Mouse (Mus musculus) spleen, embryonic (tissue): ENCODE data around the gene Jmjd7.

Source experiments
- CTCF ChIA-PET: fragments of 350-600 bp; sonication (Branson Sonifier 250); formaldehyde crosslinking; loops from one replicate; lab custom pipeline; 2022; lab: Charles Lee

Jmjd7 gene

DNA sequence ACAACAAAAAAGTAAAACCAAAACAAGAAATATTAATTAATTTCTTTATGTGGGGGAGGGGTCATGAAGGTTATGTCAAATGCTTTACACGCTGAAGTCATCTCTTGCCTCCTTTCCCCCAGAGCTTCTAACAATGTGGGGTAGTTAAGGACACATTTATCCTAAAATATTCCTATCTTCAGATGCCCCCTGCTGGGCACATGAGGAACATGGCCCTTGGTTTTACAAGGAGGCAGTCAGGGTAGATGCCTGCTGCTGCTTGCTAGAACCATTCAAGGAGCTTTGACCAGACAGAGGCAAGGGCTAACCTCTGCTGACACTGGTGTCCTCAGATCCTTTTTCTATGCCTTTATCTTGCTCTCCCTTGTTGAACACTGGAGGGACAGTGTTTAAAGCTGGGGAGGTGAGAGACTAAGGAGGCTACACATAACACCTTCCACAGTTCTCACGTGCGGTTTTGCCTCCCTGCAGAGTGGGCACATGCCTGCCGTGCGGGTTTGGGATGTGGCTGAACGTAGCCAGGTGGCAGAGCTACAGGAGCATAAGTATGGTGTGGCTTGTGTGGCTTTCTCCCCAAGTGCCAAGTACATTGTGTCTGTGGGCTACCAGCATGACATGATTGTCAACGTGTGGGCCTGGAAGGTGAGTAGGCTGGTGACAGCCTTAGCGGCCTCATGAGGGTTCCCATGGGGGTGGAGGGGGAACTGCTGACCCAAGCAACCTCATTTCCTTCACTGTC is 15.7 kb upstream of the Jmjd7 start:
- CTCF ChIA-PET, result interaction anchor here (1.0 kb wide), 1 partner anchor 41 kb away, joined by 8 read pairs; no protein-coding TSS in a partner anchor

DNA sequence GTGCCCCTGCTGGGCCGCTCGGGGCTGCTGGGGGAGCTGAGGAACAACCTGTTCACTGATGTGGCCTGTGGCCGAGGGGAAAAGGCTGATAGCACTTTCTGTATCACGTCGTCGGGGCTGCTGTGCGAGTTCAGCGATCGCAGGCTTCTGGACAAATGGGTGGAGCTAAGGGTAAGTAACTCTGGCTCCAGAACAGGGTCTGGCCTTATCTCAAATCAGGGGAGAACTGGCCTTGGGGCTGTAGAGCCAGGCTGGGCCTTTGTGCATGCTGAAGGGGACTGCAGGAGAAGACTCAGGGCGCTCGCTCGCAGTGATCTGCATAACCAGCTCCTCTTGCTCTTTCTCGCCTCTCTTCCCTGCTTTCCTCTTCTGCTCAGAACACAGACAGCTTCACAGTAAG is 14.4 kb upstream of the Jmjd7 start:
- CTCF ChIA-PET, result no interaction called here

DNA sequence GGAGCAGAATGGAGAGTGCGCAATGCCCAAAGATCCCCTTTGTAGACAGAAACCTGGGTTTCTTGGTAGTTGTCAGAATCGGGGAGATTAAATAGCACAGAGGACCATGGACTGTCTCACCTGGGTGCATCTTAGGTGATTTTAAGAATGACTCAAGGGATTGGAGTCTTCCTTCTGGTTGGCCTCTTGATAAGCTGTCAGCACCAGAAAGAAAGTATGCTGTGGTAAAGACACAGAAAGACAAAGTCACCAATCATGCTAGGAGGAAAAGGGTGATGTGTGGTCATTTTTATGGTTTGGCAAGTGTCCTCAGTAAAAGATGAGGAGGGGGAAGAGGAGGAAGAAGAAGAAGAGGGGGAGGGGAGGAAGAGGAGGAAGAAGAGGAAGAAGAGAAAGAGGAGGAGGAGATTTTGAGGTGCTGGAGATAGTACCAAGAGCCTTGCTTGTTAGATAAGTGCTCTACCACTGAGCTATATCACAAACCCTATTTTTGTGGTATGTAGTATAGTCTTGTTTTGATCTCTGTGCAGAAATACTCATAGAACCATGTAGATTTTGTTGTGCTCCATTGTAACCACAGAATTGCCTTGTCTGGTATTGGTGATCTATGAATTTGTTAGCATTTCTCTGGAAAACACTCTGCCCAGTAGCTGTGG is 13.3 kb upstream of the Jmjd7 start:
- CTCF ChIA-PET, result interaction anchor here (0.5 kb wide), 1 partner anchor 37 kb away, joined by 18 read pairs; no protein-coding TSS in a partner anchor

DNA sequence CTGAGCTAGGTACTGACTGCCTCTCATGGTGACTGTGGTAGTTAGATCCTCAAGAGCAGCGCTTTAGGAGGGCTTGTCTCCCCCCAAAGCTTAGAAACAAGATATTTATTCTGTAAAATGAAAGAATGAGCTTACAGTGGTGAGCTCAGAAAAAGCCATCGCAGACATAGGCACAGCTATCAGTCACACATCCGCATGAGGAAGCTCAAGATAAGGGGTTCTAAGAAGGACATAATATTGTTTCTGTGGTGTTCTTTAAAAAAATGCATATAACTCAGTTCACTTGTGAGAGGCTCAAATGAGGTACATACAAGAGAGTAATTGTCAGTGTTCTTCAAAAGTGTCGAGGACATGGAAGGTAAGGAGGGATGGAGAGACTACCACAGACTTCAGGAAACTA is 11.4 kb upstream of the Jmjd7 start:
- CTCF ChIA-PET, result no interaction called here

DNA sequence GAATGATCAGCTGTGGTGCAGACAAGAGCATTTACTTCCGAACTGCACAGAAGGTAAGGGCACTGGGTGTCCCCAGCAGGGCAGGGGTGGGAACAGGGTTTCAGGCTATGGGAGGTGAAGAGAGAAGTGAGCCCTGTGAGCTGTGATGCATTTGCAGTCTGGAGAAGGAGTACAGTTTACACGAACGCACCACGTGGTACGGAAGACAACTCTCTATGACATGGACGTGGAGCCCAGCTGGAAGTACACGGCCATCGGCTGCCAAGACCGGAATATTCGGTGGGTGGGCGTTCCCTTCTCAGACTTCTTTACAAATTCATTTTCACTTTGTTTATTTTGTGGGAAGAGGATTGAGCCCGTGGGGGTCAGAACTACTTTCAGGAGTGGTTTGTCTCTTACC is 9.7 kb upstream of the Jmjd7 start:
- CTCF ChIA-PET, result no interaction called here

DNA sequence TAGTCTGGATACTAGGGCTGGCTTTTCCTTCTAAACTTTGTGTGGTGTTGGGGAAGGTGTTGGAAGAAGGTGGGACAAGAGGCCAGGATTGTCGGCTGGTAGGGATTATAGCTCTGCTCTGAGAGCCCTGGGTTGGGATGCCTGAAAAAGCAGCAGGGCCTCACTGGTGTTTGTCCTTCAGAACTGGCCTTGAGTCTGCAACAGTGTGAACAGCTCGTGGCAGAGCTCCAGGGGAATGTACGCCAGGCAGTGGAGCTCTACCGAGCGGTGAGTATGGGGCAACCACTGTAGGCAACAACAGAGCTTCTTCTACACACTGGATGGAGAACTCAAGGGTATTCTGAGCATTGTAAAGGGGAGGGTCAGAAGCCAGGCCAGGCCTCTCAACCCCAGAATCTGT is 2.9 kb upstream of the Jmjd7 start:
- CTCF ChIA-PET, result no interaction called here

DNA sequence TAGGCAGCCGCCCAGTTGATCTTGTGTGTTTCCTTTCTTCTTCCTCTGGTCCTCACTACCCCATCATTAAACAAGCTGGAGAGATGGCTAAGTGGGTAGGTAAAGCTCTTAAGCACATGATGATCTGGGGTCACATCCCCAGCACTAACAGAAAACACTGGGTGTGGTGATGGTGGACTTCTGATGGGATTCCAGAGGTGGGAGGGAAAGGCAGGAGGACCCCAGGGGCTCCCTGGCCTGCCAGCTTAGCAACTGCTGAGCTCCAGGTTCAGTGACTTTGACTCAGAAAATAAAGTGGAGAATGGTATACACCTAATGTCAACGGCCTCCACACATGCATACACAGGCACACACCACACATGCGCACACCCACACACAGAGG is 658 bp downstream of the Jmjd7 start:
- CTCF ChIA-PET, result no interaction called here

DNA sequence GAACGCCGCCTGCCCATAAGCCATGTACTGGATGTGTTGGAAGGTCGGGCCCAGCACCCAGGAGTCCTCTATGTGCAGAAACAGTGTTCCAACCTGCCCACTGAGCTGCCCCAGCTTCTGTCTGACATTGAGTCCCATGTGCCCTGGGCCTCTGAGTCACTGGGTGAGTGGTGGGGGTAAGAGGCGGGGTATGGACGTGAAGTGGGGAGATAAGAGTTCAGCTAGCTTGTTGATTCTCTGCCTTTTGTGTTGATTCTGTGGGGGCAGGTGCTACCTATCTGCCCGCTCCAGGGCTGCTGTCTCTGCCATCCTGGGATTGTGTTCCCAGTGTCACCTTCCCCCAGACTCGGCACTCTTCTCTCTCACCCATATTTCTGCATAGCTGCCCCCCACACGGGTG is 3.1 kb downstream of the Jmjd7 start:
- CTCF ChIA-PET, result no interaction called here

DNA sequence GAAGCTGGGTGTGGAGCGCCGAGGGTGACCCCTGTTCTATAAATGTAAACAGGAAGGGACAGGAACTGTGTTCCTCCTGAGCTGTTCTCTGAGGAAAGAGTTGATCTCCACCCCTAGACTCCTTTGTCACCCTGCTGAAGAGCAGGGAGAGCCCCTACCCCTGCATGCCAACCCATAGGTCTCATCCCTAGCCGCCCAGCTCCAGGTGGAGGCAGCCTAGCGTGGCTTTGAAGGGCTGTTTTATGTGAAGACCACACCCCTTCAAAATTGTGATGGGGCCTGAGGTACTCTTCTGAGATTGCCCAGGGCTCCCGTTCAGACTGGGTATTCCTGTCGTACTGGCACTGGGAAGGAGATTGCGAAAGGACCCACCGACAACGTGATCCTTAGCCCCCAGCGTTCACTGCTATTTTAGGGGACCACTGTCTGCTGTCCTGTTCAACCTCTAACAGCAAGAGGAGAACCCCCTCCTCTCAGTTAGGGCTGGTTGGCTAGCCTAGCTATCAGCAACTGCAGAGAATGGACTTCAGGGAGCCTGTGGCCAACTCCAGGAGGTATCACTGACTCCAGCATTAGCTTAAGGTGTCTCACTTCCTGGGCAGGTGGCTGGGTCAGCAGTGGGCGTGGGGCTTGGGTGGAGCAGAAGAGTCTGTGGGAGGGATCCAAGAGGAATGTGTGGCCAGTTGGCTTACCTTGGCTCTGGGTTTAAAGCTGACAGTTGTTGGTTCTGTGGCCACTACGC is 5.6 kb downstream of the Jmjd7 start, which contains the start of gene Pla2g4b:
Gene Pla2g4b (plus strand): TSS at position 692 of the 742 bp plus-strand sequence.
- CTCF ChIA-PET, result interaction anchor here (0.6 kb wide), 1 partner anchor 597 kb away, joined by 3 read pairs; no protein-coding TSS in a partner anchor

DNA sequence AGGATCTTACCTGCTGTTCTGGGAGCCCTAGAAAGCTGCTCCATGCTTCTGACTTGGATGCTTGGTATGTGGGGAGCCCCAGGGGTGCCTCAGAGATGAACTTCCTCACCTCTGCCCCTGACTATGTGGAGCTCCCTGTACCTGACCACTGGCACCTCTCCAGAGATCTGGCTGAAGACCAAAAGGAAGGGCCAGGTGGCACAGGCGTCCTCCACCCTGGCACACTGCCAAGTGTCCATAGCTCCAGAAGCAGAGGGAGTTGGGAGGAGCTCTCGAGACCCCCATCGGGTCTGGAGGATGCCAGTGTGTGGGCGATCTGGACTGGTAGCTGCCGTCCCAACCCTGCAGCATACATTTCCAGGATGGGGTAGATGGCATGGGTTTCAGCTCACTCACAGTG is 6.4 kb downstream of the Jmjd7 start:
- CTCF ChIA-PET, result interaction anchor here (0.6 kb wide), 1 partner anchor 597 kb away, joined by 3 read pairs; no protein-coding TSS in a partner anchor

DNA sequence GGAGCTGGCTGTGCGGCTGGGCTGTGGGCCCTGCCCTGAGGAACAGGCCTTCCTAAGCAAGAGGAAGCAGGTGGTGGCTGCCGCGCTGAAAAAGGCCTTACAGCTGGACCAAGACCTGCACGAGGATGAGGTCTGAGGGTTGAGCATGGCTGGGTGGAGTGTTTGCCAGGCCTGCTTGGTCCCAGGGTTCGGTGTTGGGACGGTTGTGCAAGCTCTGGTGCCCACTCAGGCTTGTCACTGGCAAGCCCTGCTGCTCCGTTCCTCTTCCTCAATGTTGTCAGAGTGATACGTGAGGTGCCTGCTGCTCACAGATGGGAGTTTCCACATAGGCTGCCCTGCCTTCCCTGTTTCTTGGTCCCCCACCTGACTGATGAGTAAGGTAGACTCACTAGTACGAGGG is 10.5 kb downstream of the Jmjd7 start:
- CTCF ChIA-PET, result no interaction called here

DNA sequence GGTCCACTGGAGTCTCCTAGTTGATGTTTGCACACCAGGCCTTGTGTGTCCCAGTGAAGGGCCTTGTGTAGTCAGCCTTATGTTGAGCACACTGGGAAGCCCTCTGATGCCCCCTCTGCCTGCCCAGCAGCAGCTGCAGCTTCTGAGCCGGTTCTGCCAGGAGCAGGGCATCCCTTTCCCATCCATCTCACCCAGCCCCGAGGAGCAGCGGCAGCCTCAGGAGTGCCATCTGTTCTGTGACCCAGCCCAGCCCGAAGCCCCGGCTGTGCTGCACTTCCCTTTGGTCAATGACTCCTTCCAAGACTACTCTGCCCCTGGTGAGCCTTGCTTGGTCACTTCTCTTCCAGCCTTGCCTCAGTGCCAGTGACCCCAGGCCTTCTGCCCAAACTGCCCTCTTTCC is 13.7 kb downstream of the Jmjd7 start:
- CTCF ChIA-PET, result no interaction called here

DNA sequence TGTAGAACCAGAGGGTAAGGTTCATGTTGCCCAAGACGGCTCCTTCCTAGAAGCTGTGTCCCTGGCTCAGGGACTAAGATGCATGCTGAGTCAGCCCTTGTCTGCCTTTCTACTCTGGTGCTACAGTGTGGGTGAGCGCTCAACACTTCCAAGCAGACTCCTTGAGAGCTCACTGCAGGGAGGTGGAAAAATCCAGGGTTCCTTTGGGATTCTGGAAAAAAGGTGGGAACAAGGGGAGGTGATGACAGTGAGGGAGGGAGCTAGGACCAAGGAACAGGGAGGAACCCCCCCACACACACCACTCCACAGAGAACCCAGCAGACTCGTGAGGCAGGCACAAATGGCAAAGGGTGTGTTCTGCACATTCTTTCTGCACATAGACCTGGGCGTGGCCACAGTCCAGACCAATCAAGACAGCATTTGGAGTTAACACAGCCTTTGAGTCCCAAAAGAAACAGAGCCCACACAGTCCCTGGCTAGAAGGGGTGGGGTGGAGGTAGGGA is 16.9 kb downstream of the Jmjd7 start:
- CTCF ChIA-PET, result no interaction called here

DNA sequence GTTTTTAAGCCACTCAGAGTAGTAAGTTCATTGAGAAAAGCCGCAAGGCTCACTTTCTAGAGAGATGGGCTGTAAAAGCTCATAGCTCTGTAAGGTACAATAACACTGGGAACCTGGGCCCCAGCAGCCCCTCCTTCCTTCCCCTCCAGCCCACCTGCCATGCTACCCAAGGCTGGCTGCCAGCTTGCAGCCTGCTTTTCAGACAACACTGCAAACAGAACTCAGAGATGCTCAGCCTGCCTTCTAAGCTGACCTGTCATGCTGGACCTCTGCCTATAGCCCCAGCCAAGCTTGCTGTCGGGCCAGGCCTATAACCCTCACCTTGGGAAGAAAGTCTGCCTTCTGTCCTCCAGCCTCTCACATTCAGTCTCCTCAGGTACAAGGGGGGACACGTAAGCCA is 17.4 kb downstream of the Jmjd7 start:
- CTCF ChIA-PET, result interaction anchor here (0.6 kb wide), 1 partner anchor 73 kb away, joined by 3 read pairs; no protein-coding TSS in a partner anchor

DNA sequence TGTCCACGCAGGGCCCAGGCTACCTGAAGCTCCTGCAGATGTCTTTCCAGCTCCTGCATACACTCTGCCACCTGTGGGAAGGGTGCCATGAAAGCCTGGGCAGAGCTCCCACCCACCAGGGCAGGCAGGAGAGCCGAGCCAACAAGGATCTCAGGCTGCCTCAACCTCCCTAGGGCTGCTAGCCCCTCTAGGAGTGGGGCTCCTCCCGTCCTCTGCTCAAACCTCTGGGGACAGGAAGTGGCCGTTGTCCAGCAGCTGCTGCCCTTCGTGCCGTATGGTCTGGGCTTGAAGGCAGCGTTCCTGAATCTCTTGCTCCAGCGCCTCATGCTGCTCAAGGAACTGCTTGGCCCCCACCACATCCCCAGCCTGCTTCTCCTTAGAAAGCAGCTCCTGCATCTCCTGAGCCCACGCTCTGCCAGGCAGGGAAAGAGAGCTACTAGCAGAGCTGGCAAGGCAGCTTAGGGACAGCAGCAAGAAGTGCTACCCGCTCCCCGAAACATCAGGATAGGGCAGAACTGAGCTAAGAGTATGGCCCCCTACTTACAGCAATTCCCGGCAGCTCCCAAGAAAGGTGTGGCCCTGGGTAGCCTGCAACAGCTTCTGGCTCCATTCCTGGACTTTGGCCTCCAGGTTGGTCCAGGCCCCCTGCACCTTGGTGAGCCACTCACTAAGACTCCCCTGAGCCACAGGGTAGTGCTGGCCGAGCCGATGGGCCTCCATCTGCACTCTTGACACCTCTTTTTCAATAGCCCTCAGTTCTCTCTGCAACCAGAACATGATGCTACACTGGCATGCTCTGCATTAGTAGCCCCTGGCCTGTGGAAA is 19.4 kb downstream of the Jmjd7 start:
- CTCF ChIA-PET, result no interaction called here

DNA sequence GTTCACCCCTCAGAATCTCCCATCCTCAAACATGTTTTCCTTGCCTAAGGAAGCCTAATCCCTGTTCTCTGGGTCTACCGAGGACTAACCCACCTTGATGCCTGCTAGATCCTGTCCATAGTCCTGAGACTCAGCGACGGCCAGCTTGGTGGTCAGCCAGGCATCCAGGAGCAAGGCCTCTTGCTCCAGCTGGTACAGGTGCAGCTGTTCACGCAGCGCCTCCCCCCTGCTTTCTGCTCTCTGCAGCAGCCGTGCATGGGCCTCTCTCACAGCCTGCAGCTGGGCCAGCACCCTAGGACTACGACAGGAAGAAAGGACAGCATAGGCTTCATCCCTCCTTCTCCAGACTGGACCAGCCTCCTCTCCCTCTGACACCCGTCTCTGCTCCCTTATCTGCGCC is 20.9 kb downstream of the Jmjd7 start:
- CTCF ChIA-PET, result no interaction called here

DNA sequence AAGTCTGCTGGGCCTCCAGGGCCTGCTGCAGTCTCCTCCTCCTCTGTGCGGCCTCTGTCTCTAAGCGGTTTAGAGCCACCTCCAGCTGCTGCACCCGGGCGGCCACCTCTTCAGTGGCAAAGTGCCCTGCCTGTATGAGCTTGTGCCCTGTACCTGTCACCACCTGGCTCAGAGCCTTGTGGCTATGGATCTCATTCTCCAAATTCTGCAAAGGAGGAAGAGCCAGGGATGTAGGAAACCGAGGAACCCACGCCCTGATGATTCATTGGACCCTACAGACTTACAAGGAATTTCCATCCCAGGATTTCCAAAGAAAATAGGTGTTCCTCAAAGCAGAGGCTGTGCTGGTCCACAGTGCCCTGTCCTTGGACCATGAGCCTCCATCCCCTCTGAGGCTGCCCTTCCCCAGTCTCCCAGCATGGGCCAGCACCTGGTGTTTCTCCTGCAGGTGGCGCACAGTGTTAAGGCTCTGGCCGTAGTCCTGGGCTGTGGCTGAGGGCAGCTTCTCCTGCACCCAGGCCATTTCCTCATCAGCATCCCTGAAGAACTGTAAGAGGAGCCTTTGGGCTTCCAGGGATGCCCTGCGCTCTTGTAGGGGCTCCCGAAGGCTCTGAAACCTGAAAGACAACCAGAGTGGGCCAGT is 22.5 kb downstream of the Jmjd7 start:
- CTCF ChIA-PET, result no interaction called here

DNA sequence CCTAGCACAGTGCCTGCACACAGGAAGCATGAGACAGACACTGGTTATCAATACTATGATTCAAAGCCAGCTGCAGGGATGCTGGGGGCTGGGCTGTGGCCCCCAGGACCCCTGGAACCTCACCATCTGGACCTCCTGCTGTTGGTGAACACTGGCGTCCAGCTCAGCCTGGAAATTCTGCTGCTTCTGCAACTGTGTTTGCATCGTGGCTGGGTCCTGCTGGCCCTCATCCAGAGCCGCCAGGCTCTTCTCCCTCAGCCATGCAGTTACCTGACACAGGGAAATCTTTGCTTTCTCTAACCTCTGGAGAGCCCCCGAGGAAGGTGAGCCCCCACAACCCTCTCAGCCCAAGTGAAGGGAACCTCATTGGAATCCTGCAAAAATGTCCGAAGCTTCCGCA is 24.1 kb downstream of the Jmjd7 start:
- CTCF ChIA-PET, result no interaction called here

DNA sequence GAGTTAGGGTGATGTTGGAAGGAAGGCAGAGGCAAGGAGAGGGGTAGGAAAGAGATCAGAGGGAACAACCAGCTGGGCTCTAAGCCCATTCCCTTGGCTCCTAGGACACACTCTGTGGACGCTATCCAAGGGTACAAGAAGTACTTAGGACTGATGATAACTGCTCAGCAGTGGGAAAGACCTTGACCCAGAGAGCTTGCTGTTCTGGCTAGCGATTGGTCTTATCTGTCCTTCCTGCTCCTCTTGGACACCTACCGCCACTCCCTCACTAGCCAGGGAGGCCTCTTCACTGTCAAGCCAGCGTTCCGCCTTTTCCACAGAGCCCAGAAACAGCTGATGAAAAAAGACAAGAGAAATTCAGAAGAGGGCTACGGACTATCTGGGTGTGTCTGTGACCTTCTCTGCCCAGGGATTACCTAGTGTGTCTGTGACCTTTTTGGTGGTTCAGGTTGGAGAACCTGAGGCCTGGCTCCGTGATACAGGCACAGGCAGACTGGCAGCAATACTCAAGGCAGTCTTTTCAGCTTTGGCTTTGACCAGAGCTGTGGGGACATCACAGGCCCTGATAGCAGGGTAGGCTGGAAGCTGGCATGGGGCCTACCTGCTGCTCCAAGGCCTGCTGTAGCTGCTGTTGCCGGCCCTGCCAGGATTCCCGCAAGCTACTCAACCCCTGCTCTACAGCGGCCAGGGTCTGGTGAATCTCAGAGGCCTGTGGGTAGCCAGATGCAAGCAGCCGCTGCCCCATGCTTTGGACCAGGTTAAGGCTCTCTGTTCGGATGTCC is 27.7 kb downstream of the Jmjd7 start:
- CTCF ChIA-PET, result no interaction called here

DNA sequence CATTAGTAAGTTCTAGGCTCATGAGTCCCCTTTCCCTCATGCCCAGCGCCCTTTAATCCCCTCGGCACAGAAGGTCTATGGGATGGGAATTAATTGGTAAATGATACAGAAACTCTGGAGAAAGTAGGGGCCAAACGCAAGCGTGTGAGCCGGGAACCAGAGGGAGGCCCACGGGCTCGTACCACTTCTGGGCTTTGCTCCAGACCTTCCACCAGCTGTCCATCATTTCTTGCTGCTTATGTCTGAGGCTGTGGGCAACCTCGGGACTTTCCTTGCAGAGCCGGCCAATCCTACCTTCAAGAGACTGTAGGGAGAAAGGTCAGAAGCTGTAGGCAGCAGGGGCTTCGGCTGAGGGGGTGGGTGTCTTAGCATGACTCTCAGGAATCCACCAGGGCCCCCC is 28.6 kb downstream of the Jmjd7 start:
- CTCF ChIA-PET, result no interaction called here
